Mouse (Mus musculus): ENCODE measurements at regions not wholly inside any gene's neighbourhood (a gene's known extent, or its start where the extent isn't known, plus 50 kb on each side); places are given as distances from the start of the nearest gene placed in this dataset.

DNA sequence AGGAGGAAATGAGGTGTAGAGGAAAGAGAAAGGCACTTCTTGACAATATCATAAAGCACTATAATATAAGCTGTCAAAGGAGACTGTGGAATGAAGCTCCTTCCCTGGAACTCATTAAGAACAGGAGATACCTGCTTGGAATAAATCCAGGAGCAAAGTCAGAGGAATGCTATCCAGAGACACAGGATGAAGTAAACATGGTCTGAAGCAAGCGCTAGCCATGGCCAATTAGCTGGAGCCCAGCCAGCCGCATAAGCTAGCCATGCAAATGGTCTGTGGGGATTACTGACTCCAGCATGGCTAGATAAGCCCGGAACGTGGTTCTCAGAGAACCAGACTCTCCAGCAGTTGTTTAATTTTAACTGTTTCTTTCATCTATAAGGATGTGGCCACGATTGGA, 54.9 kb upstream of the Gpc3 start:
- no peak for DNase-seq (ENCODE audit: low read depth, low spot score)

GRCm38 (mm10) chrX:52679045-52679444, 65.3 kb upstream of the Gpc3 start:
- DNase-seq (ENCODE audit: low read depth, low spot score): peak; percentile 39

DNA sequence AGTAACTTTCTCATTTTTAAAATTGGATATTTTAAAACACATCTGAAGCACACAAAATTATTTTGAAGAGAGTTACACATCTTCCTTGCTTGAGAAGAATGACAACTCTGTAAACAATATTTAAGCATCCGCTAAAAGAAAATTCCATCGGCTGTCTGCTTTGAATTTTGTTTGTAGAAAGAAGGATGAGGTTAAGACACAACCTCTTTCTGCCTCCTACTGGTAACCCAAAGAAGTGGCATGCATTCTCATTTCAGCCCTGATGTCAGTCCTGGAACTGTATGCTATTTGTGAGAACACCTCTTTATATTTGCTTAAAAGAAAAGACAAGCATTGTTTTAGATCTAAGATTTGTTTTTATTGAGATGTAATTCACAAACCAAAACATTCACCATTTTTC, 80.6 kb upstream of the Gpc3 start:
- DNase-seq (ENCODE audit: low read depth, low spot score): peak; percentile 1

- no peak for DNase-seq (ENCODE audit: low read depth, low spot score)
Observed at GRCm38 (mm10) chrX:52699615-52700014, 85.9 kb upstream of the Gpc3 start.

- peak; percentile 49 for DNase-seq (ENCODE audit: low read depth, low spot score)
Observed at GRCm38 (mm10) chrX:52717495-52717894, 73.5 kb upstream of the Ccdc160 start.

GRCm38 (mm10) chrX:52738116-52738515, 52.9 kb upstream of the Ccdc160 start:
- no peak for DNase-seq (ENCODE audit: low read depth, low spot score)

All from R1 (cell line).